Mouse (Mus musculus): ENCODE measurements around the gene Cry2. TPM values are rescaled to one million over a fixed set of nuclear protein-coding genes. Genes with fewer than 3 reads are reported as not detected.

Cry2 gene
- polyA plus RNA-seq, 1 experiment from 2014 or later: 51.4 TPM

DNA sequence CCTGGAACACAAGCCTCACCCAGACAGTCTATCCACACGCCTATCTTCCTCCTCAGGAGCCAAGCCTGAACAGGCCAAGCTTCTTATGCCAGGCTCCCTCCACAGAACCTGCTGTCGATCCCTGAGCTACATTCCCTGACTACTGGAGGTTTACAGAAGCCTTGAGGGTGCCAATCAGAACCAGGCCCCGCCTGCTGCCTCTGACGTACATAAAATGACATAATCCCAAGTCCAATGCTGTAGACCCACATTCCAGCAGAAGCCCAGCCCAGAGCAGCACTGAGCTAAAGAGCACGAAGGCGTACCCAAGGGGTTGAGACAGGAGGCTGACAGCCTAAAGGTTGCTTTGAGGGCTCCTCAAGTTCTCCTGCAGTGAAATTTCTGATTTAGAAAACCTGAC lies 6.0 kb downstream of the Cry2 start:
- ATAC-seq: no peak
- Histone ChIP-seq H3K36me3 (ENCODE audit: control insufficient read depth, insufficient read depth, low read length) (peaks cover 6% of the 10 kb centered on the region; the same call in 1 of the 2 replicates), H3K4me2 (ENCODE audit: low read length) (no peak overlapping the region), H3K9ac (ENCODE audit: low read depth, low read length) (no peak overlapping the region; the same call in 1 of the 2 replicates), H3K27ac (ENCODE audit: low read depth, low read length) (peak overlapping the region; percentile 44; the same call in 1 of the 2 replicates), H3K4me3 (ENCODE audit: low read length) (no peak overlapping the region), H3K4me1 (ENCODE audit: control insufficient read depth, insufficient read depth, low read depth, low read length) (peaks cover 69% of the 10 kb centered on the region), H3K9me3 (ENCODE audit: control insufficient read depth, low read length) (no peaks in the 10 kb centered on the region), H3K27me3 (replicated peaks; ENCODE audit: control insufficient read depth, insufficient read depth, low read length) (no peaks in the 10 kb centered on the region)
- 56% methylated on average over 6 of the region's 6 CpGs for WGBS

DNA sequence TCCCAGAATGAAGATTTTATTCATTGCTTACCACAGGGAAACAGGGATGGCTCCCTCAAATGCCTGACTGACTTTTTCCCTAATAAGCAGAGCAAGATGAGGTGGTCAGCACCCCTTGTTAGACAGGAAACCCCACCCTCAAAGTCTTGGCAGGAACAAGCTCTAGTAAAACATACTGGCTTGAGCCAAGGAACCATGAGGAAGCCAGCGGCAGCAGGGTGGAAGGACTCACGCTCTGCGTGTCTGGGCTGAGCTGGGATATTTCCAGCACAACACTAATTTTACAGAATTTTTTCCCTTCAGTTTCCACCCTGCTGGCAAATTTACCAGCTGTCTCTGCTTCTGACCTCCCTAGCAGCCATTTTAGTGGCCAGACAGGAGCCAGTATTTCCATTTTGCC lies 7.4 kb downstream of the Cry2 start:
- no peak for ATAC-seq
- H3K4me1 ChIP-seq (ENCODE audit: control insufficient read depth, insufficient read depth, low read depth, low read length): peaks cover 55% of the 10 kb centered on the region
- WGBS: 38% methylated on average over 3 of the region's 3 CpGs

DNA sequence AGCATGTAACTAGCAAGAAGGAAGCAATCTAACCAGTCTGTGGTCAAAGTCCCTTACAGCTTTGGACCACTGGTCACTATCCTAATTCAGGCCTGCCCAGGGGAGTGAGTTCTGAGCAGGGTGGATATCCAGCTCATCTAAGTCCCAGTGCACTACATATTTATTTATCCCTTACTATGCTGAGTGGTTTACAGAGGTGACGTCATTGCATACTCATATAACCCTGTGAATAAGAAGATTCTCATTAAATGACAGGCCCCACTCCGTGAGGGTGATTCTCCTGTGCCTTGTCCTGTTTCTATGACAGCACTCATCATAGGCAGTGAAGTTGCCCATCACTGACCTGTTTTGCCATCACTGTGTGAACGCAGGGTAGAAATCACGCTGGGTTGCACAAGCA lies 8.5 kb downstream of the Cry2 start:
- no peak overlapping the region for H3K9ac ChIP-seq (ENCODE audit: low read depth, low read length)
- no peak overlapping the region for H3K4me3 ChIP-seq (ENCODE audit: low read length)
- no peaks in the 10 kb centered on the region for H3K9me3 ChIP-seq (ENCODE audit: control insufficient read depth, low read length)
- no peak overlapping the region for H3K4me2 ChIP-seq (ENCODE audit: low read length)
- peak overlapping the region; percentile 68 for H3K27ac ChIP-seq (ENCODE audit: low read depth, low read length)
- 60% methylated on average over 4 of the region's 4 CpGs for WGBS
- peaks cover 46% of the 10 kb centered on the region for H3K4me1 ChIP-seq (ENCODE audit: control insufficient read depth, insufficient read depth, low read depth, low read length)
- peaks cover 28% of the 10 kb centered on the region for H3K36me3 ChIP-seq (ENCODE audit: control insufficient read depth, insufficient read depth, low read length)
- no peaks in the 10 kb centered on the region for H3K27me3 ChIP-seq (replicated peaks; ENCODE audit: control insufficient read depth, insufficient read depth, low read length)
- no peak for ATAC-seq

More for the DNA sequence above, 7.4 kb downstream of the Cry2 start:
- Histone ChIP-seq H3K9ac (ENCODE audit: low read depth, low read length) (no peak overlapping the region), H3K9me3 (ENCODE audit: control insufficient read depth, low read length) (no peaks in the 10 kb centered on the region), H3K4me2 (ENCODE audit: low read length) (no peak overlapping the region), H3K4me3 (ENCODE audit: low read length) (no peak overlapping the region), H3K27me3 (replicated peaks; ENCODE audit: control insufficient read depth, insufficient read depth, low read length) (no peaks in the 10 kb centered on the region), H3K36me3 (ENCODE audit: control insufficient read depth, insufficient read depth, low read length) (peaks cover 17% of the 10 kb centered on the region), H3K27ac (ENCODE audit: low read depth, low read length) (peak overlapping the region; percentile 60)

DNA sequence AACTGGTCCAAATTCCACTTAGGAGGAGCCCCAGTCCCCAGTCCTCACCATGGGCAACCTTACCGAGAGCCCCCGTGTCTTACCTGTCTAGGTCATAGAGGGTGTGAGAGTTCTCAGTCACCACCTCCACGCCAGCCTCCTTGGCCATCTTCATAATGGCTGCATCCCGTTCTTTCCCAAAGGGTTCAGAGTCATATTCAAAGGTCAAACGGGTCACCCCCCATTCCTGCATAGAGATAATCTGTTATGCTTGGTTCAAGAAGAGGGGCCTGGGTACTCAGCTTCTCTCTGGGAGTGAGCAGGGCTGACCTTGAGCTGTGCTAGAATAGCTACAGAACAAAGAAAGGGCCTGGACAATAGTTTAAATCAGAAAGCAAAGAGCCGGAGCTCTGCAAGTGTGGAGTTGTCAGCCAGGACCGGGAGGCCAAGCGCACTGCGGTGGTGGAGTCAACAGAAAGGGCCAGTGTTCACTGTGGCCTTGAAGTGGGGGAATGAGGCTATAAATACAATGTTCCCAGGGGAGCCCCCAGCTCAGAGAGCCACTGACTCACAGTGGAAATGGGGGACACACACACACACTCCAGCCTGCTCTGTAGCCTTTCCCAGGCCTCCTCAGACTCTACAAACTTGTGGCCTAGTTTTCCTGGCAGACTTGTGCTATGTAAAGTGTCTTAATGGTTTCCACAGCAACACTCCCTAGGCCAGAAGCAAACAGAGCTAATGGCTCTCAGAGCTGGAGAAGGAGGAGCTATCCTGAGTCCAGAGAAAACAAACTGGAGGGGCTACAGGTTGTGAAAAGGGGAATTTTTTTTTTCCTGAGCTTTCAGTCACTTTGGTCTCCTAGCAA lies 9.2 kb downstream of the Cry2 start:
- Histone ChIP-seq H3K9ac (ENCODE audit: low read depth, low read length) (no peak overlapping the region), H3K27me3 (replicated peaks; ENCODE audit: control insufficient read depth, insufficient read depth, low read length) (no peaks in the 10 kb centered on the region), H3K4me2 (ENCODE audit: low read length) (no peak overlapping the region), H3K4me1 (ENCODE audit: control insufficient read depth, insufficient read depth, low read depth, low read length) (peaks cover 45% of the 10 kb centered on the region), H3K4me3 (ENCODE audit: low read length) (no peak overlapping the region), H3K27ac (ENCODE audit: low read depth, low read length) (peak overlapping the region; percentile 82), H3K9me3 (ENCODE audit: control insufficient read depth, low read length) (no peaks in the 10 kb centered on the region), H3K36me3 (ENCODE audit: control insufficient read depth, insufficient read depth, low read length) (peaks cover 30% of the 10 kb centered on the region)
- ATAC-seq: peak; percentile 78
- 34% methylated on average over 9 of the region's 9 CpGs for WGBS

DNA sequence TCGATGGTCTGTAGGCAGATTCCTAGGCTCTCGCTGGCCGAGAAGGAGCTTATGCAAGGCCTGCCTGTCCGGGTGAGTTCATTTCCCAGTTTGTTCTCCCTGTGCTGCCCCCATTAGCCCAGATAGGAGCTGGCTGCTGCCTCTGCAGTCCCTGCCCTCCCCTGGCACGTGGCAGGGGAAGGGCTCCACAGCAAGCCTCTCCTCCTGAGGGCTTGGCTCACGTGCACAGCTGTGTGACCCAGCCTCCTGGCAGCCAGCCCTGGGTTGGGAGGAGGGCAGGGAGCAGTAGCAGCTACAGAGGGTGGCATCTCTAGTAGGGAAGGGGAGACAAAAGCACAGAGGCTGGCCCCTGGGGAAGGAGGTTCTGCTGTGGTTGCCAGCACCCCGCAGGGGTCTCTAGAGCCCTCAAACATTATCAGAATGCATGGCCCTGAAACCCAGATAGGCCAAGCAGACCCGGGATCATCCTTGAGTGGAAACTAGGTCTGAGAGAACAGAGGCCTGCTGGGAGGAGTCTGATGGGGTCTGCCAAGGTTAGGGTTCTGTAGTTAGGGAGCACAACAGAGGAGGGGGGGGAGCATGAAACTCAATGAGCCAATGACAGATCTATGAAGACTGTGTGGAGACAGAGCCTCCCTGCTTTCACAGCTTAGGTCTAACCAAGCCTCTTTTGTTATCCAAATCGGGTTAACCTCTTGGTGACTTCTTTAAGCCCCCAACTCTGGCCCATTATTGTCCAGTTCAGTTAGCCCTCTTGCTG lies 10.0 kb downstream of the Cry2 start:
- peaks cover 41% of the 10 kb centered on the region for H3K4me1 ChIP-seq (ENCODE audit: control insufficient read depth, insufficient read depth, low read depth, low read length)
- H3K27ac ChIP-seq (ENCODE audit: low read depth, low read length): peak overlapping the region; percentile 82
- no peaks in the 10 kb centered on the region for H3K27me3 ChIP-seq (replicated peaks; ENCODE audit: control insufficient read depth, insufficient read depth, low read length)
- no peak overlapping the region for H3K9ac ChIP-seq (ENCODE audit: low read depth, low read length)
- WGBS: 49% methylated on average over 9 of the region's 9 CpGs
- no peaks in the 10 kb centered on the region for H3K9me3 ChIP-seq (ENCODE audit: control insufficient read depth, low read length)
- no peak overlapping the region for H3K4me3 ChIP-seq (ENCODE audit: low read length)
- H3K36me3 ChIP-seq (ENCODE audit: control insufficient read depth, insufficient read depth, low read length): peaks cover 34% of the 10 kb centered on the region
- no peak overlapping the region for H3K4me2 ChIP-seq (ENCODE audit: low read length)
- peak; percentile 63 for ATAC-seq

DNA sequence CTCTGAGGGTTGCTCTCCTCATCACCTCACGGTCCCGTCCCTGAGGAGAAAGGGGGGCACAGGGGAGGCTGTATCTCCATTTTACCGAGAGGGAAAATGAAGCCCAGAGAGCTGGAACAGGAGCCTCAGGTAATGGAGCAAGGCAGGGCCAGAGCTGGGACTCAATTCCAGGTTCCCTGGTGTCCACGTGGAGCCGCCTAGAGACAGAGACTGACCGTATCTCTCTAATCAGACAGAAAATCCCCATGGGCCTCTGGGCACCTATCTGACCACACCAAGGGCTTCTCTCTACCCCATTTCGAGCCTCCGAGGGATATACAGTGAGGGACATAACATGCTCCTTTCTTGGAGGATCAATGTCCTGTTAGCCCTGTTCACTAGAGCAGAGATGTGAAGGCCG lies 10.7 kb downstream of the Cry2 start:
- H3K27ac ChIP-seq (ENCODE audit: low read depth, low read length): peak overlapping the region; percentile 82; the same call in 1 of the 2 replicates
- H3K4me2 ChIP-seq (ENCODE audit: low read length): no peak overlapping the region
- H3K27me3 ChIP-seq (replicated peaks; ENCODE audit: control insufficient read depth, insufficient read depth, low read length): no peaks in the 10 kb centered on the region
- ATAC-seq: no peak
- WGBS: 92% methylated on average over 9 of the region's 9 CpGs
- H3K4me1 ChIP-seq (ENCODE audit: control insufficient read depth, insufficient read depth, low read depth, low read length): peaks cover 39% of the 10 kb centered on the region
- H3K4me3 ChIP-seq (ENCODE audit: low read length): no peak overlapping the region
- no peak overlapping the region for H3K9ac ChIP-seq (ENCODE audit: low read depth, low read length)
- H3K9me3 ChIP-seq (ENCODE audit: control insufficient read depth, low read length): no peaks in the 10 kb centered on the region
- peaks cover 34% of the 10 kb centered on the region for H3K36me3 ChIP-seq (ENCODE audit: control insufficient read depth, insufficient read depth, low read length)

DNA sequence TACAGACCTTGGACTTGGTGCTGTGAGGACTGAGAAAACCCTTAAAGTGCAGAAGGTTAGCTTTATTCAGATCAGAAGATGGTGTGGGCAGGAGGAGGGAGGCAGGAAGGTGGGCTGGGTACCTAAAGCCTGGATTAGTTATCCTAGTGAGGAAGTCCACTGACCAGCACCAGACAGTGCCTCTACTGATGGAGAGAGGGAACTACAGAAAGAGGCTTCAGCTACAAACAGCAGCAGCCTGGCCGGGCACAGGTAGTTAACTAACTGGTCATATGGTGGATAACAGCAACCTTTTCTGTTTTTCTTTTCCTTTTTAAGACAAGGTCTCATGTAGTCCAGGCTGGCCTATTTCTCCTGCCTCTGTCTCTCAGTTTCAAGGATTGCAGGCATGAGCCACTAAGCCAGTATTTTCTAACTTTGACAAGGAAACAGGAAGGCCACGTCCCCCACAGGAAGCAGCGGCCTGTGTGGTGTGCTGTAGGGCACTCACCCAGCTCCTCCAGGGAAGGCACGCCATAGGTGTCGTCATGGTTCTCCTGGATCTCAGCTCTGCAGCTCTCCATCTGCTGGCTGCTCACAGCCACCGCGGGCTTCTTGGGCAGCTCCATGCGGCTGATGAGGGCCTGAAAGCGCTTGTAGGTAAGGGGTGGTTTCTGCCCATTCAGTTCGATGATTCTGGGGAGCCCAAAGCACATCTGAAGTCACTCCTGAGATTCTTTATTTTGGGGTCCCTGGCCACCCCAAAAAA lies 11.3 kb downstream of the Cry2 start:
- no peak for ATAC-seq
- H3K4me3 ChIP-seq (ENCODE audit: low read length): no peak overlapping the region
- H3K36me3 ChIP-seq (ENCODE audit: control insufficient read depth, insufficient read depth, low read length): peaks cover 34% of the 10 kb centered on the region
- no peaks in the 10 kb centered on the region for H3K9me3 ChIP-seq (ENCODE audit: control insufficient read depth, low read length)
- 72% methylated on average over 10 of the region's 10 CpGs for WGBS
- H3K4me1 ChIP-seq (ENCODE audit: control insufficient read depth, insufficient read depth, low read depth, low read length): peaks cover 33% of the 10 kb centered on the region
- no peak overlapping the region for H3K4me2 ChIP-seq (ENCODE audit: low read length)
- H3K27me3 ChIP-seq (replicated peaks; ENCODE audit: control insufficient read depth, insufficient read depth, low read length): no peaks in the 10 kb centered on the region
- H3K9ac ChIP-seq (ENCODE audit: low read depth, low read length): no peak overlapping the region
- no peak overlapping the region for H3K27ac ChIP-seq (ENCODE audit: low read depth, low read length)

DNA sequence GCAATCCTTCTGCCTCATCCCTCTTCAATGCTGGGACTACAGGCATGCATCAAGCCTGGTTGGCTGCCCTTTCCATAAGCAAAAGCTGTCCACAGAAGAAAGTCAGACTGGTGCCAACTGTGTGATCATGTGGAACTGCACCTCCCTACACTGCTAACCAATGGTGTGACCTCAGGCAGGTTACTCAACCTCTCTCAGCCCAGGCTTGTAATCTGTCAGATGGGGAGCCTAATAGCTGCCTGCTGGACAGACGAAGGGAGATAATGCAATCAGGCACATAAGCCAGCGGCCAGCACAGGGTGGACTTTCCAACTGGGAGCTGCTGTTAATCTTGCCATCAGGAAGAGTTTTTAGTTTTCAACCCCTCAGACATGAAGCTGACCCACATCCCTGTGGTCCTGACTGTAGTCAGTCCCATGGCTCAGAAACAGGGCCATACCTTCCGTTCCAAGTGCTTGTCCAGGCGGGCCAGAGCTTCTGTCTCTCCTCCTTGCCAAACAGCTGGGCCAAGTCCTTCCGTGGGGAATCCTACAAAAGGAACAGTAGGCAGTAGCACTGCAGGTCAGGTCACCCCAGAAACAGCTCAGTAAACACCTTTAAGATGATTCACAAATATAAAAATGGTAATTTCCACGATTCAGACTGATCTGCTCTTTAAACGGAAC lies 12.0 kb downstream of the Cry2 start:
- no peak for ATAC-seq
- Histone ChIP-seq H3K27me3 (replicated peaks; ENCODE audit: control insufficient read depth, insufficient read depth, low read length) (no peaks in the 10 kb centered on the region), H3K27ac (ENCODE audit: low read depth, low read length) (no peak overlapping the region), H3K4me3 (ENCODE audit: low read length) (no peak overlapping the region), H3K4me1 (ENCODE audit: control insufficient read depth, insufficient read depth, low read depth, low read length) (peaks cover 27% of the 10 kb centered on the region), H3K4me2 (ENCODE audit: low read length) (no peak overlapping the region), H3K9ac (ENCODE audit: low read depth, low read length) (no peak overlapping the region), H3K9me3 (ENCODE audit: control insufficient read depth, low read length) (no peaks in the 10 kb centered on the region), H3K36me3 (ENCODE audit: control insufficient read depth, insufficient read depth, low read length) (peaks cover 34% of the 10 kb centered on the region)
- WGBS: 94% methylated on average over 7 of the region's 7 CpGs
